Comparison of ENCODE assay signal across 11 mouse cellular contexts in genomic region chr3:34196451-34197162, GRCm38 (mm10).
DNase-seq lines count a peak whose midpoint lies in the region; ATAC-seq lines count a peak whose summit lies in the region.
"Had no signal": no experiment of that assay in that cellular context is flagged by ENCODE, and none has a peak within 500 bp of the region (broad histone marks: within the 10 kb centered on the region; RNA-seq: fewer than 3 reads in every experiment).

No protein-coding gene starts in this region.

- intact Hi-C loops in left cerebral cortex, postnatal 36 days (cut with DNase I), result loop anchor here (5.0 kb wide), 2 partner anchors 89 to 234 kb away; no protein-coding TSS in a partner anchor

- H3K27ac ChIP-seq in embryonic facial prominence, embryonic 12.5 days, result no peak overlapping the region
- H3K27ac ChIP-seq in hindbrain, embryonic 16.5 days (ENCODE audit: low read depth, low read length), result no peak overlapping the region
- H3K27ac ChIP-seq in neural tube, embryonic 14.5 days (ENCODE audit: low read depth, low read length), result peak overlapping the region; percentile 22; the same call in 1 of the 2 replicates
- H3K27ac ChIP-seq: macrophage had no signal

- no peak overlapping the region for H3K4me3 ChIP-seq in embryonic facial prominence, embryonic 12.5 days
- peak overlapping the region; percentile 25 for H3K4me3 ChIP-seq in hindbrain, embryonic 16.5 days (ENCODE audit: low read length)
- H3K4me3 ChIP-seq in neural tube, embryonic 14.5 days (ENCODE audit: low read depth, low read length), result peak overlapping the region; percentile 8; the same call in 1 of the 2 replicates

- peak; percentile 5 to 9 for DNase-seq in kidney, postnatal 4 days
- no peak for DNase-seq in kidney, adult 9 months
- DNase-seq in cerebellum, adult 11-12 months, result no peak
- DNase-seq in left cerebral cortex, postnatal 36 days (ENCODE audit: low spot score in 2 of 2), result no peak
- DNase-seq: cerebellum, adult 9-11 months; thymus, postnatal 25 days had no signal

- no peaks in the 10 kb centered on the region for H3K9me3 ChIP-seq in embryonic facial prominence, embryonic 12.5 days
- H3K9me3 ChIP-seq in hindbrain, embryonic 16.5 days (ENCODE audit: control insufficient read depth, low read length), result no peaks in the 10 kb centered on the region
- no peaks in the 10 kb centered on the region for H3K9me3 ChIP-seq in neural tube, embryonic 14.5 days (ENCODE audit: control insufficient read depth, low read length)

- H3K4me2 ChIP-seq in embryonic facial prominence, embryonic 12.5 days (replicated peaks), result 0 out of 2 replicates have a peak overlapping the region, but pooled peaks have one; percentile 16
- H3K4me2 ChIP-seq in hindbrain, embryonic 16.5 days (ENCODE audit: low read length), result peak overlapping the region; percentile 33
- H3K4me2 ChIP-seq in neural tube, embryonic 14.5 days (ENCODE audit: low read depth, low read length), result peak overlapping the region; percentile 37

- H3K9ac ChIP-seq in embryonic facial prominence, embryonic 12.5 days, result no peak overlapping the region
- H3K9ac ChIP-seq in hindbrain, embryonic 16.5 days (ENCODE audit: low read depth, low read length), result no peak overlapping the region; the same call in 1 of the 2 replicates
- no peak overlapping the region for H3K9ac ChIP-seq in neural tube, embryonic 14.5 days (replicated peaks; ENCODE audit: low read depth, low read length)

- H3K4me1 ChIP-seq in embryonic facial prominence, embryonic 12.5 days, result 0 out of 2 replicates have a peak, but pooled peaks cover 7% of the 10 kb centered on the region
- H3K4me1 ChIP-seq in hindbrain, embryonic 16.5 days (ENCODE audit: control insufficient read depth, insufficient read depth, low read depth, low read length), result peaks cover 7% of the 10 kb centered on the region; the same call in 1 of the 2 replicates
- H3K4me1 ChIP-seq in neural tube, embryonic 14.5 days (ENCODE audit: control insufficient read depth, insufficient read depth, low read length), result peaks cover 7% of the 10 kb centered on the region

- ATAC-seq in embryonic facial prominence, embryonic 12.5 days (ENCODE audit: insufficient number of reproducible peaks, insufficient read depth, low FRiP score, low TSS enrichment), result no peak
- ATAC-seq in hindbrain, embryonic 16.5 days, result peak; percentile 30; the same call in 1 of the 2 replicates
- ATAC-seq in neural tube, embryonic 14.5 days (ENCODE audit: low read depth), result peak; percentile 32
- no peak for ATAC-seq in granulocyte monocyte progenitor cell, adult 5-6 weeks (replicated peaks; ENCODE audit: poor library complexity, severe bottlenecking)

- no peaks in the 10 kb centered on the region for H3K36me3 ChIP-seq in embryonic facial prominence, embryonic 12.5 days
- no peaks in the 10 kb centered on the region for H3K36me3 ChIP-seq in hindbrain, embryonic 16.5 days (ENCODE audit: control insufficient read depth, insufficient read depth, low read length)
- no peaks in the 10 kb centered on the region for H3K36me3 ChIP-seq in neural tube, embryonic 14.5 days (ENCODE audit: control insufficient read depth, insufficient read depth, low read length)

- 31% methylated on average over 22 of the region's 22 CpGs for WGBS in embryonic facial prominence, embryonic 12.5 days
- 25% methylated on average over 22 of the region's 22 CpGs for WGBS in hindbrain, embryonic 16.5 days
- WGBS in neural tube, embryonic 14.5 days, result 12% methylated on average over 22 of the region's 22 CpGs

- peaks cover 9% of the 10 kb centered on the region; the same call in 1 of the 2 replicates for H3K27me3 ChIP-seq in embryonic facial prominence, embryonic 12.5 days
- no peaks in the 10 kb centered on the region for H3K27me3 ChIP-seq in hindbrain, embryonic 16.5 days (replicated peaks; ENCODE audit: control insufficient read depth, insufficient read depth, low read length)
- H3K27me3 ChIP-seq in neural tube, embryonic 14.5 days (ENCODE audit: control insufficient read depth, insufficient read depth, low read length), result no peaks in the 10 kb centered on the region

Comparison
In these comparisons a context has a peak if more than half of its experiments do, and no peak if none do; other contexts are left out.
1. DNase-seq: peak in kidney, postnatal 4 days (2 of 2); none in kidney, adult 9 months (single experiment), cerebellum, adult 11-12 months (single experiment) and left cerebral cortex, postnatal 36 days (0 of 2).
2. ATAC-seq: peak in hindbrain, embryonic 16.5 days (single experiment) and neural tube, embryonic 14.5 days (single experiment); none in embryonic facial prominence, embryonic 12.5 days (single experiment) and granulocyte monocyte progenitor cell, adult 5-6 weeks (single experiment).
3. Peak in every context shown above with its lines, with median percentiles within 50 percentile points of each other: H3K4me2 ChIP-seq.